Mouse (Mus musculus) thymus, postnatal 25 days (tissue): ENCODE results near the gene 1700018G05Rik.
"Not testable (repeated sequence)": the region's sequence is repeated elsewhere in the genome, so short reads cannot be mapped to it uniquely, and the experiment has no call there.

ENCODE experiments used
- DNase-seq: peaks from one replicate; pipeline ENCODE4 v3.0.0; 2022

Gene 1700018G05Rik

GRCm38 (mm10) chrX:102928072-102928471 is at the start of gene 1700018G05Rik:
Gene 1700018G05Rik (plus strand): TSS chrX:102928372.
- DNase-seq: not testable (repeated sequence)

- DNase-seq: not testable (repeated sequence)
These were observed 19.6 kb upstream of the 1700018G05Rik start, which contains the start of the genes Dmrtc1a and 1700011M02Rik for GRCm38 (mm10) chrX:102908587-102908986. Gene Dmrtc1a (minus strand): TSS chrX:102908687. Gene 1700011M02Rik (plus strand): TSS chrX:102908905.

GRCm38 (mm10) chrX:102914823-102915222 is 13.3 kb upstream of the 1700018G05Rik start:
- DNase-seq: not testable (repeated sequence)

GRCm38 (mm10) chrX:102926707-102927106 is 1.5 kb upstream of the 1700018G05Rik start:
- not testable (repeated sequence) for DNase-seq

GRCm38 (mm10) chrX:102932992-102933570 is 4.9 kb downstream of the 1700018G05Rik start:
- no peak for DNase-seq

GRCm38 (mm10) chrX:102933571-102934394 is 5.6 kb downstream of the 1700018G05Rik start:
- peak; percentile 35 for DNase-seq

GRCm38 (mm10) chrX:102934395-102934764 is 6.2 kb downstream of the 1700018G05Rik start:
- DNase-seq: no peak

GRCm38 (mm10) chrX:102936743-102937142 is 8.6 kb downstream of the 1700018G05Rik start:
- DNase-seq: no peak

GRCm38 (mm10) chrX:102950136-102950535 is 22.0 kb downstream of the 1700018G05Rik start:
- not testable (repeated sequence) for DNase-seq

- DNase-seq: no peak
These were observed 30.7 kb downstream of the 1700018G05Rik start for GRCm38 (mm10) chrX:102958917-102959316.

- DNase-seq: no peak
These were observed 32.4 kb downstream of the 1700018G05Rik start for GRCm38 (mm10) chrX:102960581-102960980.
